ENCODE assay signal across 10 mouse cellular contexts in genomic region chr2:113534489-113534888, GRCm38 (mm10).
A peak's percentile ranks its signal among the peaks of the same experiment; 100 is the strongest.
DNase-seq lines count a peak whose midpoint lies in the region; TF ChIP-seq lines count a peak whose summit lies in the region.
"Had no signal": no experiment of that assay in that cellular context is flagged by ENCODE, and none has a peak within 500 bp of the region (broad histone marks: within the 10 kb centered on the region; RNA-seq: fewer than 3 reads in every experiment).

No protein-coding gene starts in this region.

- H3K4me3 ChIP-seq in kidney, adult 2 months (ENCODE audit: insufficient read depth, low read depth, low read length) = no peak overlapping the region

- 50% methylated on average over 6 of the region's 6 CpGs for WGBS in kidney, adult 2 months

- TF ChIP-seq POLR2A in kidney, adult 2 months (IDR thresholded peaks at IDR 0.05; ENCODE audit: low read depth, low read length) = no peak

- intact Hi-C loops in heart, postnatal 14 days (cut with DNase I) = loop anchor here (2.0 kb wide), 1 partner anchor 114 kb away; no protein-coding TSS in a partner anchor

- peak; percentile 30 for DNase-seq in kidney, adult 2 months
- no peak for DNase-seq in kidney, adult 9 months
- DNase-seq in adipocyte (ENCODE audit: low spot score) = peak; percentile 65
- DNase-seq in heart, postnatal 14 days = peak; percentile 16 to 25
- DNase-seq in lung, postnatal 4 days = peak; percentile 68 to 84
- no peak for DNase-seq in layer of hippocampus, postnatal 10 days (ENCODE audit: low spot score in 2 of 2)
- DNase-seq in cerebellum, adult 11 months = no peak
- no peak for DNase-seq in cerebellum, adult 18-20 months
- DNase-seq: cerebellum, adult 9-10 months; left cerebral cortex, postnatal 4 days had no signal

- peaks cover 3% of the 10 kb centered on the region; the same call in 1 of the 2 replicates for H3K36me3 ChIP-seq in kidney, adult 2 months (ENCODE audit: control insufficient read depth, insufficient read depth, low read length)

- H3K27me3 ChIP-seq in kidney, adult 2 months (replicated peaks; ENCODE audit: control insufficient read depth, insufficient read depth, low read length) = no peaks in the 10 kb centered on the region

- peaks cover 17% of the 10 kb centered on the region; the same call in 1 of the 2 replicates for H3K4me1 ChIP-seq in kidney, adult 2 months (ENCODE audit: control insufficient read depth, insufficient read depth, low read length)

- H3K27ac ChIP-seq in kidney, adult 2 months (ENCODE audit: insufficient read depth, low read depth, low read length) = no peak overlapping the region

- TF ChIP-seq CTCF in kidney, adult 2 months (conservative IDR thresholded peaks at IDR 0.05; ENCODE audit: insufficient read depth, insufficient read length, low read depth, low read length) = no peak

Comparison
In these comparisons a context has a peak if more than half of its experiments do, and no peak if none do; other contexts are left out.
1. DNase-seq: peak in kidney, adult 2 months (single experiment), adipocyte (single experiment), heart, postnatal 14 days (2 of 2) and lung, postnatal 4 days (2 of 2); none in kidney, adult 9 months (single experiment), layer of hippocampus, postnatal 10 days (0 of 2), cerebellum, adult 11 months (single experiment) and cerebellum, adult 18-20 months (0 of 2).